Mouse (Mus musculus) cerebellum, postnatal 4 days (tissue): ENCODE data around the gene Tgif1.

Source experiments
- DNase-seq, 2 experiments: peaks; one replicate each; pipeline ENCODE4 v3.0.0; 2022; ENCODE audit warnings: low spot score in 2 of 2, mixed read lengths in 1 of 2

Gene Tgif1

DNA sequence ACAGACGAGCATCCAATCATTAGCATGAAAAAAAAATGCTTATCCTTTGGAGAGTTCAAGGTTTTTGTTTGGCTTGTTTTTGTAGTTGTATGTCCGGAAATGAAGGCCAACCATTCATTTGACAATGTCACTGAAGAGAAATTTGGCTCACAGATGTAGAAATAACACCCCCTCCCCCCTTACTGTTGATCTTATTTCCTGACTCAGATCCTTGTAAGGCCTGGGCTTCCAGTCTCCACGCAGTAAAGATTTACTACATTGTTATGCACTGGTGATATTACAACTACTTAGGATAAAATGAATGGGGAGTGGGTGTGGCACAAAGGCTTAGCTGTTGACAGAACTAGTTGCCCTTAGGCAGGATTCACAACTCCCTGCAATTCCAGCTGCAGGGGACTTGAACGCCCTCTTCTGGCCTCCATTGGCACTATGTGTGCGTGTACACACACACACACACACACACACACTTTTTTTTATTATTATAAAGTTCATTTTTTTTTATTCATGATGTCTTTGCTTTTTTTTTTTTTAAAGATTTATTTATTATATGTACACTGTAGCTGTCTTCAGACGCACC lies 13.3 kb upstream of the Tgif1 start:
- no peak for DNase-seq

DNA sequence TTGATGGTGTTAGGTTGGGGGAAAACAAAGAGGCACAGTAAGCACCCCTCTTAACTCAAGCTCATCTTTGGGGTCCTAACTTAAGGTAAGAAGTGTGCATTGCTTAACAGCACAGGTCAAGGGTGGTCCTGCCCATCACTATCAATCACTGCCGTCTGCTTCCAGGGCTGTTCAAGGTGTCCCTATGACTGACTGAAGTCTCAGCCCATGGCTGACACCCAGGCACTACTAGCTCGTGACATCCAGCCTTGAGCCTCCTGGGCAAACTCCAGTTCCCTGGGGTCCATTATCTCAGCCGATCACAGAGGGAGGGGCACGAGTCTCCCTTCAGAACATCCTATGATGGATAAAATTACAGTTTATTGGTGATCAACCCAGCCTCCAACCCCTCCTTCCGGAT lies 12.7 kb upstream of the Tgif1 start:
- no peak for DNase-seq

DNA sequence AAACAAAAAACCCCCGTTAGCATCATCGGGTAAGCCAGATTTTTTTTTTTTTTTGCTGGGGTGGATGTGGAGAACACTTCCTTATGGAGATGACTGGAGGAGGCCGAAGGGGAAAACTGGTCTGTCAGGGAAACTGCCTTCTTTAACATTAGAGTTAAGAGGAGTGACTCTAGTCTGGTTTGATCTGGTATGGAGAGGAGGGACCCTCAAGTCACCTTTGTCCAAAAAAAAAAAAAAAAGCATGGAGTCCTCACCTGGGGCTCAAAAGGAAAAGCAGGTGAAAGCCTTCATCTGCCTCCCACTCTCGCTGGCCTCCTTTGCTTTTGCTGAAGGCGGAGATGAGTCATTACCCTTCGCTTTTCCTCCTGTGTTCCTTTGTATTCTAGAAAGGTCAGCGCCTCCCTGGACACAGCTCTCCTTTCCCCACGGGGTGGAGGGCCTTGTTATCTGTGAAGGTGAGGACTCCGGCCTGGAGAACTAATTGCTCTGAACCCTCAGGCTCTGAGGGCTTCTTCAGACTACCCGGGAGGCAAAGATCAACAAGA lies 11.8 kb upstream of the Tgif1 start:
- DNase-seq, result no peak

DNA sequence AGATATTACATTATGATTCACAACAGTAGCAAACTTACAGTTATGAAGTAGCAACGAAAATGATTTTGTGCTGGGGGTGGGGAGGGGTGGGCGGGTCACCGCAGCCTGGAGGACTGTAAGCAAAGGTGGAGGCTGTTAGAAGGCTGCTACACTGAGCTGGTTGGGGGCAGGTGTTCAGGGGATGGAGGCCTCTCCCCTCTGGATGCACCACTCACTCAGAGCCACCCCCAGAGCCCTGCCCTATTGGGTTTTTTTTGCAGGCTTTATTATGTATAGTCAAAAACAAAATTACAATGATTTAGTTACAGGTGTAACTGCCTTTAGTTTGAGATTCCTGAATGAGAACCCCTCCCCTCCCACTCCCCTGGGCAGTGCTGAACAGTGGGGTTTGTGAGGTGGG lies 11.3 kb upstream of the Tgif1 start:
- no peak for DNase-seq

DNA sequence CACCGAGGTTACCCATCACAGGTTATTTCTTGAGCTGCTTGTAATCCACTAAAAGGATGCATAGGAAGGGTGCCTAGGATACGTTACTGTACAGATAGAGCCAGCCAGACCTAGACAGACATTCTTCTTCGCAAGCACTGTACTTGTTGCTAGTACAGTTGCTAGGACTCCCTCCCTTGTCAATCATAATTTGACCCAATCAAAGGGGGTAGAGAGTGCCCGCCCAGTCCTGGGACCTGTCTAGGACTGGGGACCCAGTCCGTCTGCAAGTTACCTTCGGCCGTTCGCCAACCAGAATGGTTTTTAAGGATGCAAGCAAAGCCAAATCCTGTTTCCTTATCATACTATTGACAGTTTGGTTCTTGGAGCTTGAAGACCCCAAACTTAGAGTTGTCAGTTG lies 10.8 kb upstream of the Tgif1 start:
- DNase-seq, result no peak

DNA sequence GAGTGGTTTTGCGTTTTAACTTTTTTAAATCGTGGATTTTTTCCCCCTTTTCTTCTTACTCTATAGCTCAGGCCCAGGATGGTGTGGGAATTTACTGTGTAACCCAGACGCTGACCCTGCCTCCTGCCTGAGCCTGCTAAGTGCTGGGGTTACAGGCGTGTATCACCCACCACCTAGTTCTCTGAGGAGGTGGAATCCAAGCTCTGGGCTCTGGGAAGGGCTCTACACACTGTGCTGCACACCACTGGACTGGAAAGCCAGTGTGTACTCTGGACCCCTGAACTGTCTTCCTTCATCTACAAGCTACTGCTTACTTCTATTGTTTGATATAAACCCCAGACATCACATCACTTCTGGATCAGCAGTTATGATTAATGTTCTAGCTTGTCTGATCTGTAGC lies 5.5 kb upstream of the Tgif1 start:
- DNase-seq, result no peak

DNA sequence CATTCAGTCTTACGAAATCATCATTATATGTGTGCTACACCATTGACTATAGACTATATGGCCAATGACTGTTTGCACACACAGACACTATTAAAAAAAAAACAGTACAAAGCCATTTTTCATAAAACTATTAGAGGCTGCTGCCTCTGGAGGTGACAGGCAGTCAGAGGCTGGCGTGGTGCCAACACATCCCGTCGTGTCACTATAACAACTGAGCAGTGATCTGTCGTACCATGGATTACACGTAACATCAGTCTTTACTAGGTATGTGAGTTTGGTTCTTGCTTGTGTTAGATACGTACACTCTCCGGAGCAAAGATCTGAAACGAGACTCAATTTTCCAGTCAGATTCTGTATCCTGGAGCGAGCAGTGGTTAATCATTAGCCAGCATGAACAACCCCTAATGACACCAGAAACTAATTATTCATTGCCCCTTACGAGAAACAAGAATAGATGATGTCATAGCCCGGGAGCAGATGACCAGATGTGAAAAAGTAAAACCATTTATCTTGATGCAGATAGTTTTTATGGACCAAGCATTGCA lies 3.6 kb upstream of the Tgif1 start:
- DNase-seq, result peak in 1 of 2 experiments; percentile 64

DNA sequence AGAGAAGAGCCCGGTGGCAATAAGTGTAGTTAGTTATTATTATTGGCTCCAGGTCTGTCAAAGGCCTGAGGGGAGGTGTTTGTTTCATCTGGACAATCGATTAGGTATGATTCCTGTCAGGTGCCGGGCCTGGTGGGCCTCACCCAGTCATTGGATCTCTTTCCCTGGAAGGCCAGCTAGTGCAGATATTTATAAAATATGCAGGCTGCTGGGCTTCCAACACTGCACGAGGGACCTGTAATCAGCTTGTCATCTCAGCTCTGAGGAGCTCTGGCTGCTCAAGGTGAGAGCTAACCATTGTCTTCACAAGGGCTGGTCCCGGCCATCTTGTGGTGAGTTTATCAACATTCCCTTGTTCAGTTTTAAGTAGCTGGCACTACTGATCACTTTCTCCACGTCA lies 675 bp upstream of the Tgif1 start:
- no peak for DNase-seq

DNA sequence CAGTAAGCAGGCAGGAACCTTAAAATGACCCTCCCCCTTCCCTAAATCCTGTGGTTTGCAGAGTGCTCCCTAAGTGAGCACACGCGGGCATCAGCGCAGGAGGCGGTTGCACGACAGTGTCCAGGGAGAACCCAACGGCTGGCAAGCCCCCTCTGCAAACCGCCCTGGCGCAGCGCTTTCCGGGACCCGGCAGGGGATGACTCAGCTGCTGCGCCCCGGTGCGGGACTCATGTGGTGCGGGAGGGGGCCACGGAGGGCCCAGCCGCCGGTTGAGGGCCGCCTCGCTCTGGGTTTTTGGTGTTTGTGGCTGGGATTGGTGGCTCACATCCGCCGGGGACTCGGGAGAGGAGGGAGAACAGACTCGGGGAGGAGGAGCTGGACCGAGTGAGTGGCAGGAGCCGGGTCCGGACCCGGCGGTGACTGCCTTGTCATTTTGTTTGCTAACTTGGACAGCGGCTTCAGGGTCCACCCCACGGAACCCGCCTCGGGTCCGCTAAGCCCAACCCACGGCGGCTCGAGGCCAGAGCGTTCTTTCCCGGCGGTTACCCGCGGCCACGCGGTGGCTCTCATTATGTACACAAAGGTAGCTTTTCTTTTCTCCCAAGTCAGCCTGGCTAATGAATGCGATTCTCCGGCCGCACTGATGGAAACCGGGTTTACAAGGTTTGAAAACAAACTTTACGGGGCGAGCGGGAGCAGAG lies 510 bp downstream of the Tgif1 start:
- DNase-seq, result peak in 1 of 2 experiments; percentile 71

DNA sequence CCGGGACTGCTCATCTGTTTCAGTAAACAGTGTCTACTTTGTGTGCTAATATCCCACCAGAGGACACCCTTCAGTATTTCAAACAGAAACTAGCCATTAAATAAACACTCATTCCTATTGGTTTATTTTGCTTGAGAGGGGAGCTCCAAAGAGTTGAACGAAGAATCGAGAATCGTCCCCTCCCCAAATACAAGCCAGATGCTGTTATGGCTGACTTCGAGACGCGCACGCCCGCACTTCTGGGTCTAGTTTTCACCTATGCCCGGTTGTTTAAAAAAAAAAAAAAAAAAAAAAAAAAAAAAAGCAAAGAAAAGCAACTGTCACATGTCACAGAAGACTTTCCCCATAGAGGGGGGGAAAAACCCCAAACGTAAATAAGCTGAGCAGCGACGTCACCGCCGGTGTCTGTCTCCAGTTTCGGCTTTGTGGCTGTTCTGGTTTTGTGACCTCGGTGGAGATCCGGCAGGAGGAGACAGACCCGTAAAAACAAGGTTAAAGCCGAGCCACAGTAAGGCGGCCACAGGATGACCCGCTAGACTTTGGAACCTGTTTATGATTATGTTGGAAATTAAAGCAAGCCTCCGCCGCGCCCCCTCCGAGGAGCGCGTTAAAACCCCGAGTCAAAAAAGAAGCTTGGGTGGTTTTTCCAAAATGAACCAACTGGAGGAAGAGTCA lies 1.2 kb downstream of the Tgif1 start:
- peak in 1 of 2 experiments; percentile 14 for DNase-seq

DNA sequence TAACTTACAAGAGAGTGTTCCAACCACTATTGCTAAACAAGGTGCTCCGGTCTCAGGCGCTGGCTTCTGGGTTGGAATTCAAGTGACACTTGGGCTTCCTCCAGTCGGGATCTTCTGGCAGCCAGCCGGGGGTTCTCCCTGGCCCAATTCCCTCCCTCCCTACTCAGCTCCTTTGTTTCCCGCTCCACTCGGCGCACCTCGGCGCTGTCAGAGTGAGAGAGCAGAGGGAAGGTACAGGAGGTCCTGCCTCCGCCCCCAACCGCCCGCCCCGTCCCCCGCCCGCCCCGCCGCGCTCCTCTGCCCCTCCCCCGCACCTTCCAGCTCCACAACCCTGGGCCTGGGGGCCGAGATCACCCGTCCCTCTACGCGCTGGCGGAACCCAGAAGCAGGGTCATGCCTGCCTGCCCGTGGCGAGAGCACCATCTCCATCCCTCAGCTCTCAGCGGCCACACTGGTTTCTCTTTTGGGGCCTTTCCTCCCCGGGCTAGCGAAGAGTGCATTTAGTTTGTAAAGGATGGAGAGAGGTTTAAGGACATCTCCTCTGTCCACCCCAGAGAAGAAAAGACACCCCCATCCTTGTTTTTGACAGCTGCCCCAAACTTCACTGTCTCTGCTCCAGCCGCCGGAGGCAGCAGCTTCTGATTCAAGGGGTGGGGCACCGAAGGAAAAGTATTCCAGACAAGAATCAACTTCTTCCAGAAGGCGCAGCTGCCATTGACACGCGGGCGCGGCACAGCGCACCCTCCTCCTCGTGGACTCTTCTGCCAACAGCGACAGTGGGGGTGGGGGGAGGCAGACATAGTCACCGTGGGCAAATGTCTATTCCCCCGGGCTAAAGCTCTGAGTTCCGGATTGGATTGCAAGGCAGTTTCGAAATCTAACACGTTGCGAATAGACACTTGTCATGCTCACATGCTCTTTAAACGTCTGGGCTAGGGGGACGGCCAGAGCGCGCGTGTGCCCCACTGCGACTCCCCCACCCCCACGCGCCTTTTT lies 2.1 kb downstream of the Tgif1 start:
- DNase-seq, result peak in 1 of 2 experiments; percentile 59

DNA sequence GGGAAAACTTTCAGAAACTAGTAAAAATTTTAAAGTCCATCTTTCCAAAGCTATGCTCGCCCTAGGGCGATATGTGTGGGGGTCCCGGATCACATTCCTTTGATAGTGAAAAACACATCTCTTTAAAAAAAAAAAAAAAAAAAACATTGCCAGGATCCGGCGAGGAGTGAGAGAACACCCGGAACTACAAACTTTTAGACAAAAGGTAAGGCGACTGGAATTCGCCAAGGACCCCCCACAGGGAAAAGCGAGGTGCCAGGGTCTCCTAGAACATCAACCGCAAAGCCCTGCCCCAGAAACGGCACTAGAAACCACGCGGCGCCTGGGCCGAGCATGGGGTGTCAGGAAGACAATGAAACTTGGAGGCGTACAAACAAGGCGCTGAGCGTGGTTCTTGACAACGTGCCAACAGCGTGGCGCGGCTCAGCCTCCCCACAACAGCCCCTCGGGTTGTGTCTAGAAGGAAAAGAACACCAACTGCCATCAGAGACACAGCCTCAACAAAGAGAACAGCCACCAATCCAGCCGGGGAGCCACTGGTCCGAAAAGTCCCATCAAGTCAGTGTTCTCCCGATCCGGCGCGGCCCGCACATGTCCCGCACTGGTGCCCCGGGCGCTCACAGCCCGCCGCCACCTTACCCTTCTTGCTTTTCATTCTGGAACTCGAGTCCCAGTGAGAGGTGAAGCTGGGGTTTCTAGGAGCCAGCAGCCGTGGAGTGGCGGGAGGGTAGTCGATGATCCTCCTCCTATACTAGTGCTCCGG lies 2.9 kb downstream of the Tgif1 start:
- peak in 1 of 2 experiments; percentile 55 for DNase-seq

DNA sequence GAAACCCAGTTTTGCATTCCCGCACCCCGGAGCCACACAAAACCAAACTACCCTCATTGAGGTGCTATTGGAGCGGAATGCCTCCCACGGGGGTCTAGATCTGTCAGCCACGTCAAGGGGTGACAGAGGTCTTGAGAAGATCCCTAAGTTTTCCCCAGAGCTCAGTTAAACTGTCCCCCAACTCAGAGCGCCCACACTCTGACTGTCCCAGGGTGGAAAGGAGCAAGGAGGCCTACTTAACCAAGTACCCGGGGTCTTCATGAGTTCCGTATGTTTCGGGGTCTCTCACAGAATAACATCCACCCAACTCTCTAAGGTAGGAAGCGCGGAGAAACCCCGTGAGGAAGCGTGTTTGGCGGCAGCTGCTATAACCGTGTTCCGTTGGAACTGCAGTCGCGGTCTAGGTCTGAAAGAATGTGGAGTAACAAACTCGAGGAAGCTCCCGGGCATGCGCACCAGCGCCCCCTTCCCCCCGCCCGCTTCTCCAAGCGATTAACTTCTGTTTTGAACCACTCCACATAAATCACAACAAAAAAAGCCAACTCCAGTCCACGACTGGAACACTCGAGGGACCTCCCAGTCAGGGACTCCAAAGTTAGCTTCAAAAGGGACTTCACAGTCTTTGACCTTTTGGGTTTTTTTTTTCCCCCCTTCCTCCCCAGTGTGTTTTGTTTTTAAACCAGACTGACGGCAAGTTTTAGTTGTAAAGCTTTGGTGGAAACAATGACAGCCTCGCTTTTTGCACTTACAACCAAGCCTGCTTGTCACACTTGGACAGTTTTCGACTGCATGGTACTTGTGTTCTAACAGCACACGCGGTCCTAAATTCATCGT lies 3.7 kb downstream of the Tgif1 start:
- DNase-seq, result peak in 1 of 2 experiments; percentile 76

DNA sequence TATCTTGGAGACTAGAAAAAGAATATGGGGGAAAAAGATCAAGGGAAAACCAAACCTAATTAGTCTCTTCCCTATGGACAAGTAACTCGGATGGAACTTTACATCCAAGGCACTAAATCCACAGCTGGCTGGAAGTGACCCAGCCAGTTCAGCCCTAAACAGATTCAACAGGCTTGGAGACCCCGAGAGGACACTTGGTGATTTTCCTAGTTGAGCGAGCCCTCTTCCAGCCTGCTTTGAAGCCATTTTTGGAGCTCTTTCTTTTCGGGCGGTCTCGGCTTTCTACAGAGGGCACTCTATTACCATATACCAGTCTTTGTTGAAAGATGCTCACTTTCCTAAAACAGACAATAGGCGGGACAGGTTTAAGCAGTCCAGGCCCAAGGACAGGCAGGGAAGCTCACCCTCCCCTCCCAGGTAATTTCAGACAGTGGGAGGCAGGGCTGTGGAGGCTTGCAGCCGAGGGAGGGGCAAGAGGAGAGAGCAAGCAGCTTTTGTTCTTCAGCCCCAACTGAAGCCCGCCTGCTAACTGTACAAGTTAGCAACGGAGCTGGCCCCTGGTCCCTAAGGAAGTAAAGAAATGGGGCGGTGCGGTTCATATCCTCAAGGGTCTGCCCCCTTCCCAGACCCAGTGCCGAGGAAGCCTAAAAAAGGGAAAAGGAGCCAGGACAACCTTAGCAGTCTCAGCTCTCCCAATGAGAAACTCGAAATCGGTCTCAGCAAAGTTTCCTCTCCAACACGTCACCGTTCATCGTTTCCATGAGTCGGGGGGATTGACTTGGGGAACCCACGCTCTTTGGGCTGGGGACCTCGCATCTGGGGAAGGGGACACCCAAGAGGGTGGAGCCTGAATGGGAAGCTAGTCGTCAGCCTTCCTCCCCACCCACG lies 4.6 kb downstream of the Tgif1 start:
- DNase-seq, result no peak

DNA sequence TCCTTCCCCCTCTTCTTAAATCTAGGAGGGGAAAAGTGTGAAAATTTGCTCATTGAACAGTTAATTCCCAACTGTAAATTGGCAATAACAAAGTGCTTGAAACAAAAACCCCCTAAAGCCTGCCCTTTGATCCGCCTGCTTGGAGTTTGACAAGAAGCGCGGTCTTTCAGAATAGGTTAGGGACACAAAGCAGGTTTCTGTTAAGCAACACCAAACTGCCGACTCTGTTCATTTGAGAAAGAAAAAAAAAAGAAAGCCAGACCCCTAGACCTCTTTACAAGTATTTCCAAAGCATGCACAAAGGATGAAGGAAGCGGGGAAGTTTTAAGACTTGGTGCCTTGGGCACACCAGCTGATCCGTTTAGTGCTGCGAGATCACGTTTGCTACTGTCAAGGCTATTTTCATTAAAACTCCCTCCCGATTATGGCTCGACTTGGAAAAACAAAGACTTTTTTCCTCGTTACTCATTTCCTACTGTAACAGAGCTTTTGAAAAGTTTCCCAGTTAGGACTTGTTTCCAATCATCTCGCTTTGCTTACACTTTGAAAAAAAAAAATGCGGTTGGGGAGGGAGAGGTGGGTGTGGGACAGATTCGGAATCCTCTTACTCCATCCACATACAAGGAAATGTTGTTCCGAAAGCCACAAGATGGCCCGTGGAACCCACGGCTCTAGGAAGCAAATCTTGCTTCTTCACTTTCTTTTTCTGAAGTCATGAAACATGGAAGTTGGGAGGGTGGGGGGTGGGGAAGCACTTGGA lies 5.4 kb downstream of the Tgif1 start:
- no peak for DNase-seq

DNA sequence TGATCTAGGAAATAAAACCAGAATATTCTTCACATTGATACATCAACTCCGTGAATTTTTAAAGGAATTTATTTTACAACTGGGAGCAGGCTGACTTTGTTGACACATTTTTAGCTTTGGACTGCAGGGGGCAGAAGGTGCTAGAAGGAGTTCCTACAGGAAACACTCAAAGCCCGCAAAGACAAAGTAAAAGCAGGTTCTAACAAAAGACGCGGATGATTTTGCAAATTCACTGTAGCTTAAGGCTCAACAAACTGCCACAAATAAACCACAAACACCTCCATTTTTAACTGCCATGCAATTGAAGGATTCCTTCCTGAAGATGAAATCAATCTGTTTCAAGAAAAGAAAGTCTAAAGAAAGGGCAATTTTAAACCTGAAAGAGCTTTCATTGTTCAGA lies 6.3 kb downstream of the Tgif1 start:
- DNase-seq, result peak in 1 of 2 experiments; percentile 39

DNA sequence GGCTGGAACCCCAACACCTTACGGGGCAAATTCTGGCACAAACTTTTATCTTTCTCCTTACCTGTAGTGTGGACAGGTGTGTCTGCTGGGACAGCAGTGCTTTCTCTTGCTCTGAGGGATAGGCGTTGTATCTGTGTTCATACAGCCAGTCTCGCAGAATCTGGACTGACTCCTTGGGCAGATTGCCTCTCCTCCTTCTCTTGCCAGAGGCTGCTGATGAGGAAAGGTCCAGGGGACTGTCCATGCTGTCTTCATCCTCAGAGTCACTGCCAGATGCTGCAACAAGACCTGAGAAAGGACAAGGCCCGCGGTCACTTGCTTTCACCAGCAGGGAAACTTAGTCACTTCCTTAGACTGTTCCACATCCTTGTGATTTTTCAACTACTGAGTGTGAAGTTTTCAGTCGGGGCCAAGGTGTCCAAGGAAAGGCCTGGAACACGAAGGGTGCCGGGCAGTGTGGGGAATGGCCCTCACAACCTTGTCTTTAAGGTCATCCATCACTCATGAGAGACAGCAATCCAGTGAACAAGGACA lies 7.2 kb downstream of the Tgif1 start:
- DNase-seq, result no peak

DNA sequence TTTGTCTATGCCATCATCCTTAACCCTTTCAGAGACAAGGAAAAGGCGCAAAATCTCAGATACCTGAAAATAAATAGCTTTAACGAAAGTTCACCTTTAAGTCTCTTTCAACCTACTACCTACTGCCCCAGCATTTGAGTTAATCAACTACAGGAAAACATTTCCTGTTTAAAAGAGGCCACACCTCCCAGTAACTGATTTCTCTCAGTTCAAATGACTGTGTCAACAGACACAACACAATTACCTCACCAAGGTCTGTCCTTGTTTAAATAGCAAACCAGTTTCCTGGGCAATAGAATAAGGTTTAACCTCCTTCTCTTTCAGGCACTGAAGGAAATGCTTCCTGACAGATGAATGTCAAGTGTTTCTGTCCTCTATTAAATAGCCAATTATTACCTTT lies 7.8 kb downstream of the Tgif1 start:
- no peak for DNase-seq
